Mouse (Mus musculus): ENCODE results near the gene Atp2b2. TPM values are rescaled to one million over a fixed set of nuclear protein-coding genes. Genes with fewer than 3 reads are reported as not detected.
"Not testable (repeated sequence)": the region's sequence is repeated elsewhere in the genome, so short reads cannot be mapped to it uniquely, and the experiment has no call there.

Gene Atp2b2
- polyA plus RNA-seq, 1 experiment from 2014 or later: 0.25 TPM

GRCm38 (mm10) chr6:113714276-113714675 is 328.1 kb downstream of the Atp2b2 start:
- Histone ChIP-seq H3K4me1 (replicated peaks) (no peaks in the 10 kb centered on the region), H3K36me3 (peaks cover 95% of the 10 kb centered on the region), H3K9me3 (no peaks in the 10 kb centered on the region), H3K27me3 (no peaks in the 10 kb centered on the region), H3K27ac (no peak overlapping the region), H3K4me3 (replicated peaks) (no peak overlapping the region), H3K9ac (replicated peaks) (no peak overlapping the region), H3K4me2 (no peak overlapping the region)
- no peak for ATAC-seq (ENCODE audit: insufficient number of reproducible peaks, insufficient read depth, low FRiP score, low TSS enrichment, low read depth)
- WGBS: 90% methylated on average over 2 of the region's 2 CpGs

GRCm38 (mm10) chr6:113713389-113713788 is 329.0 kb downstream of the Atp2b2 start:
- peaks cover 95% of the 10 kb centered on the region for H3K36me3 ChIP-seq
- WGBS: 96% methylated on average over 5 of the region's 5 CpGs
- not testable (repeated sequence) for H3K4me3 ChIP-seq (replicated peaks); H3K4me1 ChIP-seq (replicated peaks); H3K27ac ChIP-seq; H3K9ac ChIP-seq (replicated peaks); ATAC-seq (ENCODE audit: insufficient number of reproducible peaks, insufficient read depth, low FRiP score, low TSS enrichment, low read depth); H3K27me3 ChIP-seq; H3K9me3 ChIP-seq; H3K4me2 ChIP-seq

DNA sequence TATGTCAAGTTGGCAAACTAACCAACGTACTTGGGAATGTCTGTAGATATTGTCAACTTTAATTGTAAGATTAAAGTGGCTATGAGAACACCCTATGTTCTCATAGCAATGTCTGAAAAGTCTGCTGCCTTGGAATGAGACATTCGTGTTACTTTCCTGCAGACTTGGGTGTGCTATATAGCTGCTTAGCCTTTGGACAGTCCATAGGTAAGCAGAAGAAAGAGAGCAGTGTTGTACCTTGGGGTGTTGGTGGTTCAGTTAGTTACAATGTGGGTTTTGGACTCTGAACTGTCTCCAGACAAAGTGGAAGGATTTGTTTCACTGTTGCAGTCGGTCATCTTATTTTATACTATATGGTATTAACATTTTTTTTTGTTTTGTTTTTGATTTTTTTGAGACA is 329.7 kb downstream of the Atp2b2 start:
- no peaks in the 10 kb centered on the region for H3K27me3 ChIP-seq
- H3K9me3 ChIP-seq: no peaks in the 10 kb centered on the region
- 92% methylated on average over 3 of the region's 3 CpGs for WGBS
- no peak overlapping the region for H3K4me2 ChIP-seq
- no peaks in the 10 kb centered on the region for H3K4me1 ChIP-seq (replicated peaks)
- H3K9ac ChIP-seq (replicated peaks): no peak overlapping the region
- H3K4me3 ChIP-seq (replicated peaks): no peak overlapping the region
- no peak for ATAC-seq (ENCODE audit: insufficient number of reproducible peaks, insufficient read depth, low FRiP score, low TSS enrichment, low read depth)
- peaks cover 97% of the 10 kb centered on the region for H3K36me3 ChIP-seq
- no peak overlapping the region for H3K27ac ChIP-seq

DNA sequence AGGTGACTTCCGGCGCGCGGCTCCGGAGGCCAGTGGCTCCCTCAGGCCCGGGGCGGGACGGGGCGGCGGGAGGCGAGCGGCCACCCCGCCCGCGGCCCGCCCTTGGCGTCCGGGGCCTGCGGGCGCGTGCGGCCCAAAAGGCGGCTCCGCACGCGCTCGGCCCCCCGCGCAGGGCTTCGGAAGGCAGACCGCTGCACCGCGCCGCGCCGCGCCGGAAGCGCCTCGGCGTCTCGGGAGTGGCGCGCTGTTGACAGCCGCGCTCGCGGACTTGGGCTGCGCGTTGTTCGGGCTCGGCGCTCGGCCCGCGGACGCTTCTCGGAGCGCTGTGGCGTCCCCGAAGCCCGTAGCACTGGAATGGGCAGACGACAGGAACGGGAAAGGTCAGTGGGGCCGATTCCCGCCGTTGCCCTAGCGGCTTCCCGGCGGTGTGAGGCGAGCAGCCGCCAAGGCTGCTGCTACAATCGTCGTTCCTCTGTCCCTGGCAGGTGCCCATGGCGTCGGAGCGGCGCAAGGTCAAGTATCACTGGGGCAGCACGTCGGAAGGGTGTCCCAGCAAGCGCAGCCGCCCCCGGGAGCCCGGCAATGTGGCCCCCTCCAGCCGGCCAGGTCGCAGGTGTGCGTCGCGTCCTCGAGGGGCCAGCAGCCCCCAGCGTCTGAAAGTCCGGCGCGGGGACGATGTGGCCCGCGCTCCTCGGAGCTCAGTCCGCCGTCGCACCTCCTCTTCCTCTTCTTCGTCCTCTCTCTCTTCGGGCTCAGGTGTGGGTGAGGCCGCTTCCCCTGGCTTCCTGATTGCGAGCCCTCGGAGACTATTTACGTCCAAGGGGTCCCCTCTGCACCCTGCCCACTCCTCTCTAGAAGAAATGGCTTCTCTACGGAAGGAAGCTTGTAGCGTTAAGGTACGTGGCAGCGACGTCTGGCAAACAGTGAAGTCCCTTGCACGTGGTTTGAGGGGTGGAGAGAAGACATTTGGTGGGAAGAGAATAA is 344.9 kb downstream of the Atp2b2 start:
- Histone ChIP-seq H3K36me3 (peaks cover 31% of the 10 kb centered on the region), H3K4me1 (replicated peaks) (peaks cover 22% of the 10 kb centered on the region), H3K27me3 (no peaks in the 10 kb centered on the region), H3K4me3 (replicated peaks) (peak overlapping the region; percentile 87), H3K4me2 (peak overlapping the region; percentile 98), H3K9ac (replicated peaks) (peak overlapping the region; percentile 82), H3K27ac (peak overlapping the region; percentile 87), H3K9me3 (no peaks in the 10 kb centered on the region)
- WGBS: under 1% methylated on average over 83 of the region's 113 CpGs
- no peak for ATAC-seq (ENCODE audit: insufficient number of reproducible peaks, insufficient read depth, low FRiP score, low TSS enrichment, low read depth)

DNA sequence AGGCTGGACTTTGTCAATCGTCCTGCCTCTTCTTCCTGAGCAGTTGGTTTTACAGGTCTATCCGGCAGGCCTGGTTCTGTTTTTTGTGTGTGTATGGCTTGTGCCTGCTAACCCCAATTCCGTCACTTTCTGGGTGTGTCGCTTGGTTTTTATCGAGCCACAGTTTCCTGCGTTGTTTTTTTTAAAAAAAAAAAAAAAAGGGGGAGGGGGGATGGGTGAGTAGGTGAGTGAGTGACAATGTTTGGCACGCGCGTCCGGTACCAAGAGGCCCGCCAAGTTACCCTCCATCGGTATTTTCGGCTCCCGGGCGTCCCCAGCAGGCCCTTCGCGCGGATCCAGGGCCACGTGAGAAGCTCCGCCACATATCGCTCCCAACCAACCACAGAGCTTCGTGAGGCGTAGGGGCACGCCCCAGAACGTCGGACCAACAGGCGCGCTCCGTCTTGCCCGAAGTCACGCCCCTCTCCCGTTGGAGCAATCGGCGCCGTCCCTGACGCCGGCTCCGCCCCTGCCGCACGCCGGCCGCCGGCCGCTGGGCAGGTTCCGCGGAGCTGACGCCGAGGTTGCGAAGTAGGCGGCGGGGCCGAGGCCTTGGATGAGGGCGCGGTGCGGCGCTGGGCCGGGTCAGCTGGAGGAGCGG is 345.7 kb downstream of the Atp2b2 start, which contains the start of gene Tatdn2:
Gene Tatdn2, plus strand, starts transcription at position 469 of the 640 bp plus-strand sequence.
- under 1% methylated on average over 52 of the region's 58 CpGs for WGBS
- H3K4me1 ChIP-seq (replicated peaks): peaks cover 22% of the 10 kb centered on the region

GRCm38 (mm10) chr6:113695766-113696355 is 346.6 kb downstream of the Atp2b2 start:
- Histone ChIP-seq H3K4me3 (replicated peaks) (peak overlapping the region; percentile 87; the same call in 1 of the 2 replicates), H3K9me3 (no peaks in the 10 kb centered on the region), H3K36me3 (peaks cover 15% of the 10 kb centered on the region), H3K4me1 (replicated peaks) (peaks cover 25% of the 10 kb centered on the region), H3K27ac (peak overlapping the region; percentile 87), H3K9ac (replicated peaks) (no peak overlapping the region), H3K4me2 (peak overlapping the region; percentile 98), H3K27me3 (no peaks in the 10 kb centered on the region)
- ATAC-seq (ENCODE audit: insufficient number of reproducible peaks, insufficient read depth, low FRiP score, low TSS enrichment, low read depth): no peak
- WGBS: 28% methylated on average over 4 of the region's 4 CpGs

More for the DNA sequence above, 345.7 kb downstream of the Atp2b2 start, which contains the start of gene Tatdn2:
- peak within 1 kb of the TSS; percentile 82 for H3K9ac ChIP-seq (replicated peaks)
- H3K36me3 ChIP-seq: peaks cover 23% of the 10 kb centered on the region
- H3K9me3 ChIP-seq: no peaks in the 10 kb centered on the region
- H3K27ac ChIP-seq: peak within 1 kb of the TSS; percentile 87
- peak within 1 kb of the TSS; percentile 98 for H3K4me2 ChIP-seq
- ATAC-seq (ENCODE audit: insufficient number of reproducible peaks, insufficient read depth, low FRiP score, low TSS enrichment, low read depth): peak; percentile 99
- peak within 1 kb of the TSS; percentile 87 for H3K4me3 ChIP-seq (replicated peaks)
- no peaks in the 10 kb centered on the region for H3K27me3 ChIP-seq

DNA sequence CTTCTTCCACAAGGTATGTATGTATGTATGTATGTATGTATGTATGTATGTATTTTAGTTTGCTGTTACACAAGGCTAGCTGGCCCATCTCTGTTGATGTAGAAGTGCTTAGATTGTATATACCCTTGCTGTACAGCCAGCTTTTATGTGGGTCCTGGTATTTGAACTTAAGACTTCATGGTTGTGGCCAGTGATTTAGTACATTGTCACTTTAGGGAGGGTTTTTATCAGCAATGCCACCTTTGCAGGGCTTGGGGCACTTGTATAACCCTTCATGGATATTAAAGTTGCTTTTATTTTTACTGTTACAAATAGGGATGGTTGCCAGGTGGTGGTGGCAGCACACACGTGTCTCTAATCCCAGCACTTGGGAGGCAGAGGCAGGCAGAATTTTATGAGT is 347.2 kb downstream of the Atp2b2 start:
- Histone ChIP-seq H3K36me3 (peaks cover 9% of the 10 kb centered on the region; the same call in 1 of the 2 replicates), H3K4me3 (replicated peaks) (no peak overlapping the region), H3K4me2 (no peak overlapping the region), H3K27ac (no peak overlapping the region), H3K9me3 (no peaks in the 10 kb centered on the region), H3K27me3 (no peaks in the 10 kb centered on the region), H3K4me1 (replicated peaks) (peaks cover 31% of the 10 kb centered on the region), H3K9ac (replicated peaks) (no peak overlapping the region)
- ATAC-seq (ENCODE audit: insufficient number of reproducible peaks, insufficient read depth, low FRiP score, low TSS enrichment, low read depth): no peak
- 38% methylated on average over 1 of the region's 1 CpGs for WGBS

Small RNA genes lying within 50 kb of the gene (microRNA-seq; reads per million reads assigned to microRNA genes)
- 1.9 reads per million for gene Mir7042

Other genes starting within 250 kb of the Atp2b2 start
- 0.05 TPM in 1 of 2 replicates, not detected in the other for gene Slc6a11, start 88.6 kb upstream of the Atp2b2 start, polyA plus RNA-seq (2016; fragmentation: Nextera tagmentation; extraction: Ambion mirVana)
- not detected in 2 replicates for gene Slc6a1, start 240.0 kb upstream of the Atp2b2 start, polyA plus RNA-seq (2016; fragmentation: Nextera tagmentation; extraction: Ambion mirVana)

Measured in limb, embryonic 12.5 days (tissue).